Mouse (Mus musculus) common myeloid progenitor, adult 5-6 weeks (primary cell): ENCODE results near the gene Mov10l1. TPM values are rescaled to one million over a fixed set of nuclear protein-coding genes. Genes with fewer than 3 reads are reported as not detected.

ENCODE experiments used
- ATAC-seq: replicated peaks from 2 replicates; pipeline ENCODE4 v1.8.0; 2016; ENCODE audit warnings: low read depth, mild to moderate bottlenecking, moderate TSS enrichment, inconsistent platforms; ENCODE audit not compliant: poor library complexity, severe bottlenecking
- total RNA-seq: library from RNA; stranded (forward); fragments of 200-1000, 187-1606 nt; gene quantifications from 2 replicates; pipeline ENCODE4 v1.2.3, GENCODE M21; 2017

Mov10l1 gene
- not detected in 2 replicates for total RNA-seq

DNA sequence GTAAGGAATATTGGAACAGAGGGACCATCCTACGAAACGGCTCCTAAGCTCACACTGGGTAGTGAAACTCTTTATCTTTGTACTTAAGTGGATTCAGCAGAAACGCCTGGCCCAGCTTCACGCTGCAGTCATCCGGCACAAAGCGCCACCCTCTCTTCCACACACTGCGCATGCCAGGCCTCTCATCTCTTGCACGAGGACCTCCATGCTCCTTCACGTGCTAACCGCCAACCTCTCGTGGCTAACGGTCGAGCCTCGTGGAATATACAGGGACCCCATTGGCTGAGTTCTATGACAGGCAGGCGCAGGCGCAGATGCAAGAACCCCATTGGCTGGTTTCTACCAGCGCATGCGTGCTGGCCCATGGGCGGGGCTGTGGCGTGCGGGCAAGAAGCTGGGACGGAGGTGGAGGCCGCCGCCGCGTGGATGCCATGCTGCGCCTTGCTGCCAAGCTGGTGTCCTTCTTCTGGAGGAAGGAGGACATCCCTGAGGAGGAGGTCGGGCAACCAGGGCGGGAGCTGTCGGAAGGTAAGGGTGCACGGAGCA, at the start of gene Mov10l1:
Mov10l1 (plus strand) TSS at position 376 of the 546 bp plus-strand sequence.
- ATAC-seq = no peak

DNA sequence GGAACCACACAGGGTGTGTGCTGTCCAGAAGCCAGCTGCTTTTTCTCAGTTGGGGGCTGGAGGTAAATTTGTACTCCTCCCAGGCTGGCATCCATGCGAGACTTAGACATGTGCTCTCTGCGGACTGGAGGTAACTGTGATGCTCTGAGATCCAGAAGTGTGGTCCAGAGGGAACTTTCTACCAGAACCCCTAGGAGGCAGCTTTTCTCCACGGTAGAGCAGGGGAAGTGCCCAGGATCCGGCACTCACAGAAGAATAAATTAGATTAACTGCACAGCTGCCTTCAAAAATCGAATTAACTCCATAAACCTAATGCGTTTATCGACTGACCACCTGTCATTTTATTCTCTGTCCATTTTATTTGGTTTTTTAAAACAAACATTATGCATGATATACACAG, 48.6 kb upstream of the Mov10l1 start:
- ATAC-seq = no peak

DNA sequence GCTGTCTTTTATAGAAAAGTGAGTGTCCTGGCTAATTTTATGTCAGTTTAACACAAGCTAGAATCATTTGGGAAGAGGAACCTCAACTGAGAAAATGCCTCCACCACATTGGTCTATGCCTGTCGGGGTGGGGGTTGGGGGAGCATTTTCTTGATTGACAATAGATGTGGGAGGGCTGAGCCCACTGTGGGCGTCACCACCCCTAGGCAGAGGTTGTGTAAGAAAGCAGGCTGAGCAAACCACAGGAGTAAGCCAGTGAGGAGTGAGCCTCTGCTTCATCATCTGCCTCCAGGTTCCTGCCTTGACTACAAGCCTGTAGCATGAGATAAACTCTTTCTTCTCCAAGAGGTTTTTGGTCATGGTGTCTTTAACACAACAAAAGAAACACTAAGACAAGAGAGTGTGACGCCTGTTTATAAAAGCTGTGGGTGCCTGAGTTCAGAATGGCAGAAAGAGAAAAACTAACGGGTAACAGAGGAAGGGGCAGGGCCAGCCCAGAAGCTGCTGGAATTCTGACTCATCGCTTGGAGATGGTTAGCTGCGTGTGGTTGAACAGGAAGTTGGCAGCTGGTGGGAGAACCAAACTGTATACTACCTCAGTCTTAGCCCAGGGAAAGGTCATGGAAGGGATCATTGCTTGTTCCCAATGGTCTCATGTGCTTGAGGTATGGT, 46.0 kb upstream of the Mov10l1 start:
- ATAC-seq = peak; percentile 58; the same call in 1 of the 2 replicates

DNA sequence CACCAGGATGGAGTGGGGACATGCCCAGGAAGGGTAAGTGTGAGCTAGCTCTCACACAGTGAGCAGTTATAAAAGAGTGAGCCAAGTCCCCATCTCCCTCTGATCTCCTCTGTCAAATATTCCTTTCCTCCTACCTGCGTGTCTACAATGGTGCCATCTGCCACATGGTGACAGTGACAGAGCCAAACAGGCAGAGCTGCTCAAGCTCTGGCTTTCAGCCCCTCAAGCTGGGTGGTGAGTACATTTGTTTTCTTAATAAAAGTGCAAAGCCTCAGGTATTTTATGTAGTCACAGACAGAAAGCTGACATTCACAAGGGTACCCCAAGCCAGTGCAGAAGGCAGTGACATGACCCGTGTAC, 45.4 kb upstream of the Mov10l1 start:
- ATAC-seq = no peak

DNA sequence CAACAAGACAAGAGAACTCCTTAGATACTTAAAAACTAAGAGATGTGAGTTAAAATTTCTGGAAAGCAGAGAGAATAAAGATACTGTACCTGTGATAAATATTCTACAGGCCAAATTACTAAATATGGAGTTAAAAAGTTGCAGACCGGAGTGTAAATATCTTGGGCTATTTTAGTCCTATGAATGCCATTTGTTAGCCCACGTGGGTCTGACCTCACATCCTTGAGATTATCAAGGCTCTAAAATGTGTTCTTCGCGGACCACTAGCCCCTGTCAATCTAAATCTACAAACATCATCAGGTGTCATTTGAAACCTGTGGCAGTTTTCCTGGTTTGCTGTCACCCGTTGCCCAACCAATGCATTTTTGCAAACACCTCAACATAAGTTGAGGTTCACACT, 39.9 kb upstream of the Mov10l1 start:
- no peak for ATAC-seq

DNA sequence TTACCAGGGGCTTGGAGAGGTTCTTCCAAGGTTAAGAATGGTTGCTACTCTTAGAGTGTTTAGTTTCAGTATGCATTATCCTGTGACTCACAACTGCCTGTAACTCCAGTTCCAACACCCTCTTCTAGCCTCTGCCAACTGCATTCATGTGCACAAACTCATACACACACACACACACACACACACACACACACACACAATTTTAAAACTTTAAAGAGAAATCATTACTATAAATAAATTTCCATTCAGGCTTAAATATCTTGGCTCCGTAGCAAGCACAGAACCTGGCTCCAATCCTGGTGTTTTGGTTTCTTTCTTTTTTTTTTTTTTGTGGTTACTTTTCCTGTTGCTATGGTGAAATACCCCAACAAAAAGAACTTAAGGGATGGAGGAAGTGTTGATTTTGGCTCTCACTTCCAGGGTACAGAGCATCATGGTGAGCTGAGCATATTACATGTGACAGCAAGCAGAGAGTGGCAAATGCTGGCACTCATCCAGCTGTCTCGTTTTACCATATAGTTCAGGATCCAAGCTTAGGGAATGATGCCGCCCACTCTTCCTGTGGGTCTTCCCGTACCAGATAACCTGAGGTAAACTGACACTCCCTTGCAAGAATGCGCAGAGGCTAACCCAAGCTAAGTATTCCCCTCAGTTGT, 38.7 kb upstream of the Mov10l1 start:
- 0 out of 2 replicates have a peak, but pooled peaks have one; percentile 25 for ATAC-seq

DNA sequence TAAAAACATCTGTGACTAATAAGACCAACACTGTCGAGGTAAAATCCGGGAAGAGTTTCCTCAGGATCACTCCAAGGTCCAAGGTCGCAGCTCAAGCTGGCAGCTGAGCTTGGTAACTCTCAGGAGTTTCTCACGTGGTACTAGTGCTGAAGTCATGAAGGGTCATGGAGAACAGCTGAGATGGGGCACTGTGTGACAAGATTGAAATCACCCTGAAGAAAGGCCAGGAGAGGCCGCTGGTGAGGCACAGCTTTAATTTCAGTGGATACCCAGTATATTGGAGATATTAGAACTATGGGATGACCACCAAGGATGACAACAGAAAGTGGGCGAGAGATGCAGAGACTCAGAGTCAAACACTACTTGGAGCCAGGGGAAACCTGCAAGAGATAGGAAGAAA, 35.9 kb upstream of the Mov10l1 start:
- no peak for ATAC-seq

DNA sequence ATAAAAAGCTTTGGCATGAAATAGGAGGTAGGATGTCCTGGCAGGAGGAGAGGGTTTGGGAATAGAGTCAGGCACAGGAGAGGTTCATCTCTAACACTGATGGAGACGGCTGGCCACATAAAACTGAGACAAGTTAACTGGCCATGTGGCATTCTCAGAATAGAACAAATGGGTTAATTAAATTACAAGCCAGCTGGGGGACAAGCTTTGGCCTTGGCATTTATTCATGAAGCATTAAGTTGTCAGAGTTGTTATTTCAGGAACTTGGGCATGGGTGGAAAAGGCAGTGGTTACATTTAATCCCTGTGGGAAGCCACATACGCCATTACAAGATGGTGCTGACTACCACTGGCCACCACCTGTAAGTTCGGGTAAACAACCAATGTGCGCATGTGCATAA, 31.5 kb upstream of the Mov10l1 start:
- ATAC-seq = no peak

DNA sequence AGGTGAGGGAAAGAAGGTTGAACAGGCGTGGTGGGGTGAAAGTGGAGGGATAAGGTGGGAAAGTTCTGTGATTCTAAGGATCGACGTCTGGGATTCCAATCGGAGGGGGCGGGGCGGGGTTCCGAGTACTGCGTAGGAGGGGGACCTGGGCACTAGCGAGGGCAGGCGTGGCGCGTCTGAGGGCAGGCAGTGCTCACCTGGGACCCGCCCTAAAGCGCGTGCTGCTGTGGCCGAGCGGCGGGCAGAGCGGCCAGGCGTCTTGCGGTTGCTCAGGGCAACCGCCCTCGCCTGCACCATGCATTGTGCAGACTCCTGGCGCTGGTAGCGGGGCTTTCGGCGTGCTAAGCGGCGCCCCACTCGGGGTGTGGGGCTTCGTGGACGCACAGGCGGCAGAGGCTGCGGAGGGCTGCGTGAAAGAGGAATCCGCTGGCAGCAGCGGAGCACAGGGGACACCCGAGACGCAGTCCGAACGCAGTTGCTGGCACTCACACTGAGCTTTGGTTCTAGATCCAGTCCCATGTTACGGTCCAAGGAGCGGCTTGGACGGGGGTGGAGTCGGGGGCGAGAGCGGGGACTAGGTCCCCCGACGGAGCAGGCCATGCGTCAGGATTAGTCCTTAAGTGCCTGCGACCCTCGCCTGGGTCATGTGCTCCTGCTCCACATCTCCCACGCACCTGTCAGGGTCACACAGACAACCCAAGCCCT, 28.2 kb upstream of the Mov10l1 start, which contains the start of gene Ttll8:
Ttll8 (minus strand) TSS at position 51 of the 705 bp plus-strand sequence.
- ATAC-seq = peak; percentile 50; the same call in 1 of the 2 replicates

DNA sequence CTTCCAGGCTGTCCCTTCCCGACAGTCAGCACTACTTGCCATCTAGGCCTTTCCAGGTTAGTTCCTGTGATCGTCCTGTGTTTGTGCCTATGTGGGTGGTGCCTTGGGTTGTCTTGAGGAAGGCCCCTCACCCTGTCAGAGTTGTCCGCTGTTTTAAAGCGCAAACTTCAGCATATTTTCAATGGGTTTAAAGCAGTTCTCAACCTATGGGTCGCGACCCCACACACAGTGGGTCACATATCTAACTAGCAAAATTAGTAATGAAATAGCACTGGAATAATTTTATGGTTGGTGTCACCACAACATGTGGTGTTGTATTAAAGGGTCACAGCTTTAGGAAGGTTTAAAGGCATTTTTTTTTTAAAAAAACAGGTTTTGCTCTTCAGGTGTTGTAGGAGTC, 27.4 kb upstream of the Mov10l1 start:
- no peak for ATAC-seq

DNA sequence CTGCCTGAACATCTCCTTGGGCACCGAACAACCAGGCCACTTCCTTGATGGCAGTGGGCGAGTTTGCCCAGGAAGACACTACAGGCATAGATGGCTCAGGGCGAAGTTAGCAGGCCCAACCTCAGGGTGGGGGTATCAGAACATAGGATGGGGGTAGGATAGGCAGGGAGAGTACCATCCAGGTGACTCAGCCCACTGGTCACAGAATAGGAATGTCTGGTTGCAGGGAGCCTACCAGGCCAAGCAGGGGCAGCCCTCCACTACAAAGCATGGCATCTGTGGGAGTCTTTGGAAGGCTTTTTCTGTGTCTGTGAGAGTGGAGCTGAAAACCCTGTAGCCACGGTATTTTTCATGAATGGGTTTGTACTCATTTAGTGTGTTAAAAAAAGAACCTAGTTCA, 25.2 kb upstream of the Mov10l1 start:
- ATAC-seq = no peak

DNA sequence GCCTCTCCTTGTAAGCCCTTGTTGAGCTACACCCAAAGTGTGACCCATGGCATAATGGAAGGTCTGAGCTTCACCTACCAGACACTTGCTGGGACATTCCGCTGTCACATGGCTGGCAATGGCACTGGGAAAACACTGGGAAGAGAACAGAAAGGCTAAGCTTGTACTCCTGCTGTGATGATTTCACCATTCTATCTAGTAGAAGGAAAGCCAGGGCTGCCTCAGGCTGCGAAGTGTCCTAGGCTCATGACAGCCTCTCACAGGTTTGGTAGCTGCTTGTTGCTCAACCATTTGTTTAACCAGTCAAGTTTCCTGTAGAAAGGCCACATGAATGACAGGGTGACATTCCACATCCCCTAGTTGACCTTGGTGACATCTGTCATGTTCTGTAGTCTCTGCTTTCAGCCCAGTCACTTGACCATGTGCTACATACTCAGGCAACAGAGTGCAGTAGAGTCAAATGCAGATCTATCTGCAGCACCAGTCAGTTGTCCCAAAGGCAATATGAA, 18.6 kb upstream of the Mov10l1 start:
- ATAC-seq = no peak

DNA sequence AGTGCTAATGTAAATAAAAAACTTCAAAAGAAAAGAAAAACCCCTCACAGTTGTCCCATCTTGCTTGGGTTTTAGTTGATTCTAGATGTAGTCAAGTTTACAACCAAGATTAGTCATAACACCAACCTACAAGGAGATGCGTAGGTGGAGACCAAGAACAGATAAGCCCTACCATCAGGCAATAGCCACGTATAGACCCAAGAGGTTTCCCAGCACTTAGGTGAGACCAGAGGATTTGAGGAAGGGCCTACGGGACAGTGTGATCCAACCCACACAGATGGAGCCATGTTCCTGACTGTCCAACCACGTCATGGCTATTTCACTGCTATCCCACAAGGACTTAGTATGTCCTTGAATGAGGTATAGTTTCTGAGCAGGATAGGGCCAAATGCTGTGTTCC, 10.4 kb upstream of the Mov10l1 start:
- ATAC-seq = no peak

DNA sequence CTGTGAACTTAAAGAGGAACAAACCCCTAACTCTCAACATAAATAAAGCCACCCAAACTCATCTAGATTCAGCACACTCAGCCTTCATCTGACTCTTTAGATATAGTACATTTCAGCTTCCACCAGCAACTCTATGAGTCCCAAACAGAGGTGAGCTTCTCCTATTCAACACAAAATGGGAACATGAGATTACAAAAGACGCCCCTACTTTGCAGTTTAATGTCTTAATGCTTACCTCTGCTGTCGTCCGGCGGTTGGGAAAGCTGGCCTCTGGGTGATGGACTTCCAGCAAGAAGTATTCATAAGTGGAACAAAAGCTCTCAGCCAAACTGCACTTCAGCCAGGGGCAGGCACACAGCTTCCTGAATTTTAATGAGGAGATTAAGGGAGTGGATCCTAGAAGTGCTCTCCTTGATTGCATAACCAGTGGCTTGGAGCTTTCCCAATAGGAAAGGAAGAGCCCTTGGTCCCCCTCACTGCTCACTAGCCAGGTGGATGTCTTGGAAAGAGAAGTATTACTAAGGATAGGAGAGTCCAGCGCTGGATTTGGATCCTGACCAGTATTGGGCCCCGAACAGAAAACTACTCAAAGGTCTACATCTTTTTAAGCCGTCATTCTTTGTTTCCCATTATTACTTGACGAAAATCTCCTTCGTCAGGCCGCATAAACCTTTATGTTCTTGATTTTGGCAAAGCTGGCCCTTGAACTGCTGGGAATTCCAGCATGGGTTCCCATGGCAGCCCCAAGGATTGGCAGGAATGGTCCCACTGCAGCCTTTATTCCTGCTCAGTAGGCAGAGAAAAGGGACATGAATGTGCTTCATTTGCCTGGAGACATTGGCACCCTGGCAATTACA, 4.2 kb upstream of the Mov10l1 start, which contains the start of gene Mlc1:
Mlc1 (minus strand) TSS at position 727 of the 857 bp plus-strand sequence.
- ATAC-seq = no peak

DNA sequence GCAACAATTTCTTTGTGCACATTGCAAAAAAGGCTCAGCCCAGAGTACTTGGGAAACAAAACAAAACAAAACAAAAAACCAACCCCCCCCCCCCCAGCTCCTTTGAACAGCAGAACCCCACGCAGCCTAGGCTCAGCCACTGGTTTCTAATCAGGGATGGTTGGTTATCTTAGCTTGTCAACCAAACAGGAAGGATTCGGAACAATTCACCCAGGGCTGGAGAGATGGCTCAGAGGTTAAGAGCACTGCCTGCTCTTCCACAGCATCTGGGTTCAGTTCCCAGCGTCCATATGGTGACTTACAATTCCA, 3.6 kb upstream of the Mov10l1 start:
- no peak for ATAC-seq

DNA sequence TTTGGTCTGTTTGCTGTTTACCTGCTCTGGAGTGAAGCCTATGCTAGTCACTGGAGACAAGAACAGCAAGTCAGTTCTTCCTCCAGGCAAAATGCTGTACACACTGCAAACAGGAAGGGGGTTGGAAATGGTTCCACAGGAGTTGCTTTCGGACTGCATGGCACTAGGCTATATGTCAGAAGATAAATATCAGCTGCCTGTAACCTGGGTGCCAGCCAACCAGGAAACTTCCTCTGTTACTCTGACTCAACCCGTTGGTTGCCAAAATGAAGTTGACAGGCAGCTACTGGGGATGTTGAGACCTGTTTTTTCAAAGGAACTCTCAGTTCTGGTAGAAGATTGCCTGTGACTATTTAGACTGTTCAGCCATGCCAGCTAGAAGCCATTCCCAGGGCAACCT, 6.5 kb downstream of the Mov10l1 start:
- ATAC-seq = no peak

DNA sequence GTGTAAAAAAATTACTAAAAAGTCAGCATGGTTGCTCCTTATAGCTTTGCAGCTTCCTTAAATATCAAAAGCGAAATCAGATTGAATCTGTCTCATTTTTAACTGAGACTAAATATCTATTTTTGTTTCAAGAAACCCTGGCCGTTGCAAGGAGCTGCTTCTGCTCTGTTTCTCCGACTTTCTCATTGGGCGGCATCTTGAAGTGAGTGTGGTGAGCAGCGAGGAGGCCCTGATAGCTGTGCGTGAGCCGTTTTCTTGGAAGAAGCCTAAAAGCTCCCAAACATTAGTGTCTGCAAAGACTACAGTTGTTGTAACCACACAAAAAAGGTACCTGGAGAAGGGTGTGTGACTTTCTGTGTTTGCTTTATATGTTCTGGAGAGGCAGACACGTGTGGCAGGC, 15.9 kb downstream of the Mov10l1 start:
- ATAC-seq = no peak

DNA sequence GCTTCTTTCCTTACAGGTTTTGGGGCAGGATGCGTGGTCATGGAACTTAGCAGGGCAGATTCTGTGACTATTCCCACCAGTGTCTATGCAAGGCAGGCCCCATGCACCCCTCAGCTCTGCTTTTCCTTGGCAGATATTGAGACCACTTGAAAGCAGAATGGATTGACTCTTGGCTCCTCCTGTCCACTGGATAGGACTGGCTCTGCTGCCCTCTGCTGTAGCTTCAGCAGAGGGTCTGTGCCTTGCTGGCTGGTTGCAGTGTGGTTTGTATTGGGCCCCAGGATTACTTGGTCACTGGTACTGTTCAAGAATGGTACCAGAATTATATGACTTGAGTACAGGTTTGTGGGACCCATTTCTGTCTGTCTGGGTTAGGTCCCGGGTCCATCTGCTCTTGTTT, 16.4 kb downstream of the Mov10l1 start:
- ATAC-seq = no peak

DNA sequence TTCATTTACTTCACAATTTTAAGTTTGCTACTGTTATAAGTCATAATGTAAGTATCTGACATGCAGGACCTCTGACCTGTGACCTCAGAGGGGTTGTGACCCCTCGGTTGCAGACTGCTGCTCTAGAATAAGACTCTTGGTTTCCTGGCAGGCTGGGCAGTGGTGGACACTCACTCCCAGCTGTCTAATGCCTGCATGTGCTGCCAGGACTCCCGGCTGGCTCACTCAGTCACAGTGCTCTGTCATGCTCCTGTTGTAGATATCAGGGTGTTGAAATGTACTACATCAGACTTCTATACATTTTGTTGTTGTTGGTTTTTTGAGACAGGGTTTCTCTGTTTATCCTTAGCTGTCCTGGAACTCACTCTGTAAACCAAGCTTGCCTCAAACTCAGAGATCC, 17.7 kb downstream of the Mov10l1 start:
- ATAC-seq = no peak

DNA sequence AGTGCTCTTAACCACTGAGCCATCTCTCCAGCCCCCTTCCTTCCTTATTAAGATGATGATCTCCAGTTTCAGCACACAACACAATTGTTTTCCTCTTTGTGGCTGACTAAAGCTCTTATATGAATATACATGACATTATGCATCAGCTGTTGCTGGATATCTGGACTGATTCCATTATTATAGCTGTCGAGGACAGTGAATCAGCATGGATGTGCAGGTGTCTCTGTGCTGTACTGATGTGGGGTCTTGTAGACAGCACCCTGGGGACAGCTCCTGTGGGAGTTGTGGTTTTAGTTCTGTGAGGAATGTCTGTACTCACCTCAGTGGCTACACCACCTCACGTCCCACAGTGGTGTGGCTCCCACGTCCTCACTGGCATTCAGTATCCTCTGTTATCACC, 18.5 kb downstream of the Mov10l1 start:
- ATAC-seq = no peak
